Mouse (Mus musculus) brain, embryonic 14.5 days (tissue): ENCODE results near the gene Gpx3.

Experiments used
- CTCF ChIP-seq: fragments of 200-500 bp; IDR thresholded peaks from 2 replicates; pipeline ENCODE4 v1.5.1; 2012; ENCODE audit warnings: inconsistent platforms, mild to moderate bottlenecking, moderate library complexity, borderline replicate concordance; ENCODE audit not compliant: insufficient read depth, insufficient read length; ENCODE audit errors: extremely low read depth
- POLR2A ChIP-seq: fragments of 200-500 bp; IDR thresholded peaks from 2 replicates; pipeline ENCODE4 v1.6.1; 2012; ENCODE audit warnings: mild to moderate bottlenecking, inconsistent platforms, borderline replicate concordance; ENCODE audit not compliant: poor library complexity, insufficient read depth, insufficient read length, severe bottlenecking; ENCODE audit errors: extremely low read depth

DNA sequence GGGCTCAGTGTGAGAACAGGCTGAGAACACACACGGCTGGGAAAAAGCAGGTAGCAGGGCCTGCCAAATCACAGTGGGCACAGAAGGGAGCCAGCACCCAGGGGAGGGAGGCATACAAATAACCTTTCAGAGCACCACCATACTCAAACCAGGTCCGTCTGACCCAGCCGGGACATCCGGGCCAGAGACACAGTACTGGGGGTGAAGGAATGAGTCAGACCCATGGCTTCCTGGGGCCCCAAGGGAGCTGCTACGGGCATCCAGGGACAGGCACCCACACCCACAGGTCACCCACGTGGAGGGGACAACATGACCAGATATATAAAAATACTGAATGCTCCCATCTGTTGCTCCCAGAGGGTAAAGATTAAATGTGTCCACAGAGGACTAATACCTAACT, 50.4 kb downstream of the Gpx3 start:
- TF ChIP-seq POLR2A (no peak), CTCF (no peak)
